Mouse (Mus musculus) testis, adult 2 months (tissue): Measurements from ENCODE around the gene Cubn.

ENCODE experiments used
- CTCF ChIP-seq: fragments of 200-500 bp; IDR thresholded peaks from 2 replicates; pipeline ENCODE4 v1.5.1; 2012; ENCODE audit warnings: low read depth, mild to moderate bottlenecking, inconsistent platforms, low read length, moderate library complexity; ENCODE audit not compliant: control insufficient read depth, insufficient read depth, insufficient replicate concordance
- POLR2A ChIP-seq: fragments of 200-500 bp; IDR thresholded peaks from 2 replicates; pipeline ENCODE4 v1.6.1; 2012; ENCODE audit warnings: low read depth, mild to moderate bottlenecking, inconsistent platforms, low read length, moderate library complexity; ENCODE audit not compliant: control insufficient read depth

DNA sequence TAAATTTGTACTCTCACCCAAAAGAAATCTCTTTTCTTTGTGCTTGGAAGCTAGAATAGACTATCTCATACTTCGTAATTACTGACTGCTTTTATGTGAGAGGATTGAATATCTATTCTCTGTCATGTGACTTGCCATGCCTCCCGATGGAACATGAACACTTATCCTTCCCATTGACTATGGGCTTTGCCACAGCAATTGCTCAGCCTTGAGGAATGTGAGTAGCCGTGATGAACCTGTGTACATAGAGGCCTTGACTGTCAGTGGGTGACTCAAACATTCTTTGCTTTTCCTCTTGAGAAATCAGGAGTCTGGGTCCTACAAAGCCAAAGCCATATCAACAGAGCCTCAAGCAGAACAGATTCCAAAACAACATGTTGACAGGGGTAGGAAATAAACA, 40.7 kb downstream of the Cubn start:
- TF ChIP-seq POLR2A (no peak), CTCF (no peak)
